Mouse (Mus musculus): ENCODE results near the gene Tmem221.

Tmem221 gene

DNA sequence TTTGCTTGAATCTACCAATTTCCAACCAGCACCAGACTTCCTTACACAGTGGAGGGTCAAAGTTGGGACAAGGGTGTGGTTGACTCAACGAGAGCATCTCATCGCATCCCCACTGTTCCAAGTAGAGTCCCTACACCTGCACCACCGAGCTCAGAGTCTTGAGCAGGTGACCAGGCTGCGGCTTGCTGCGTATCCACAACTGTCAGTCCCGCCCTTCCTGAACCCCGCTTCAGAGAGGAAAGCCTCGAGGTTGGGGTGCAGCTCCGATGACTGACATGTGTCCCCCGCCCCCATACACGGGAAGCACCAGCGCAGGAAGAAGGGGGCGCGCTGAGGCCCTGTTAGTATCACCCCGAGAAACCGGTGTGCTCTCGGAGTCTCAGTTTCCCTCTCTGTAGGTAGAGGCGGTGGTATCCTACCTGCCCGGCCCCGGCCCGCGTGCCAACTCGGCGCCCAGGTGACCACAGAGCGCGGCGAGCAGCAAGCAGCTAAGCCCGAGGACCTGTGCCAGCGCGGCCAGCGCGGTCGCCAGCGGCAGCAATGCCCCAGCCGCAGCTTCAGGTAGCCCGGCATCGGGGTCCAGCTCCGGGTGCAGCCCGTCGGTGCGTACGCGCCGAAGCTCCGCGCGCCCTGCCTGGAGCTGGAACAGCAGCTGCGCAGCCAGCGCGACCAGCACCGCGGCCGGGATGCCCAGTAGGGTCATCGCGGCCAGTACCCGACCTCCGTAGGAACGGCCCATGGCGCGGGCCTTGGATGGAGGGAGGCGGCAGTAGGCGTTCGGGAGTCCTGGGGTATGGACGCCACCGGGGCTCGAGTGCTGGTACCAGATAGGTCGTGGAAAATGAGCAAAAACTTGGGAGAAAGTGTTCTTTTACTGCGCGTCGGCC is at the start of gene Tmem221:
TSS of gene Tmem221 (minus strand) at position 801 of the 887 bp plus-strand sequence.
- no peak for DNase-seq (ENCODE audit: low read depth)

DNA sequence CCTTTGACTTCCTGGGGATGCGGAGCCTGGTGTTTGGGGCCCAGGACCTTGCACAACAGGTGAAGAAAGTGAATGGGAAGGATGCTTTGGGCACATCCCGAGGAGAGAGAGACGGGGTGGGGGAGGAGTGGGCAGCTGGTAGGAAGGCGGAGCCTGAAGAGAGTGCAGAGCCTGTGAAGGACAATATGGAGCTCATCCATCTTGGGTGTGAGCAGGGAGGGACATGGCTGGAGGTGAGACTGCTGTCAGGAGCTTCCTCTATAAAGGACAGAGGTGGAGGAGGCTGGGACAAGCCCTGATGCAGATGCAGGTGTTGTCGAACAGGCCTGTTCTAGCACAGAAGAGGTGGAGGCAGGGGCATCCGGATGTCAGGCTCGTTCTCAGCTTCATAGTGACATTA is 45.4 kb upstream of the Tmem221 start:
- DNase-seq (ENCODE audit: low read depth), result no peak

- peak; percentile 28 for DNase-seq (ENCODE audit: low read depth)
Observed at GRCm38 (mm10) chr8:71602666-71603334, 44.1 kb upstream of the Tmem221 start.

- no peak for DNase-seq (ENCODE audit: low read depth)
Observed at GRCm38 (mm10) chr8:71601939-71602665, 43.4 kb upstream of the Tmem221 start.

DNA sequence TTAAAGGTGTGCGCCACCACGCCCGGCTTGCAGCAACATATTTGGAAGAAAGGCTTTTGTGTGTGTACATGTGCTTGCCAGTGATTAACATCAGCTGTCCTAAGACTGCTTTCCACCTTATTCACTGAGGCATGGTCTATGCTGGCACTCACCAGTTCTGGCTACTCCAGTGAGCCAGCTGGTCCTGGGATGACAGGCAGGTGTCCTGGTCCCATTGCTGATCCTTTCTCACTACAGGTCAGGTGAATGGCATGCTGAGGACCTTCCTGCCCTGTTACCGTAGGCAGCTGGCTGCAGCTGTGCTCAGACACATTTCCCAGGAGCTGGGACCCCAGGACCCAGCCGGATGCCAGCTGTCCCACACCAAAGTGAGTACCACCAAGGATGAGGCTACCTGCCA is 40.2 kb upstream of the Tmem221 start:
- DNase-seq (ENCODE audit: low read depth), result no peak

DNA sequence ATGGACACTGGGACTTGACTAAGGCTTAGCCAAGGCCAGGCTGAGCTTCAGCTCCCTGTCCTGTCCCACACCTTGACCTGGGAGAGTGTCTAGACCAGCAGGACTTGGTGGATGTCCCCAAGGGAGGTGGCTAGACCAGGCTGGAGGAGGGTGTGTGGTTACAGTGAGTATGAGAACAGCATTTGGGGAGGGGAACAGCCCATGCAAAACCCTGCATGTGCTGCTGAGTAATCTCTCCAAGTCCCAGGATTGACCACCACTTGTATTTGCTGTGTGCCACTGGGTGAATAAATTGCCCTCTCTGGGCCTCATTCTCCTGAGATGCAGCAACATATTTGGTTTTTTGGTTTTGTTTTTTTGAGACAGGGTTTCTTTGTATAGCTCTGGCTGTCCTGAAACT is 39.7 kb upstream of the Tmem221 start:
- DNase-seq (ENCODE audit: low read depth), result no peak

GRCm38 (mm10) chr8:71597451-71597850 is 38.8 kb upstream of the Tmem221 start, which contains the start of gene Fam129c:
TSS of gene Fam129c (plus strand) at chr8:71597648.
- no peak for DNase-seq (ENCODE audit: low read depth)

GRCm38 (mm10) chr8:71596798-71597197 is 38.1 kb upstream of the Tmem221 start:
- DNase-seq (ENCODE audit: low read depth), result no peak

GRCm38 (mm10) chr8:71596384-71596783 is 37.7 kb upstream of the Tmem221 start:
- no peak for DNase-seq (ENCODE audit: low read depth)

DNA sequence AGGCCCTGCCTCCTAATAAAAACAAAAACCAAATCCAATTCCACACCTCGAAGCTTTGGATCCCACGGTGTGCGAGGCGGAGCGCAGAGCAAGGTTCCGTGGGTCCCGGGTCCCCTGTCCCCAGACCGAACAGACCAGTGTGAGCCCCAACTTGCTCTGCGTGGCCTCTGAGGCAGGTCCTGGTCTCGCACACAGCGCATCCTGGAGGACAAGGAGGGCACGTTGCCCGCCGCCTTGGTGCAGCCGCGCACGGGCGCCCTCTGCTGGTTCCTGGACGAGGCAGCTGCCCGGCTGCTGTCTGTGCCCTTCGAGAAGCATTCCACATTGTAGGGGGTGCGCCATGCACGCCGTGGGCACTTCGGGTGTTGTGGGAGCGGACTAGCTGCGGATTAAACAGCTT is 37.2 kb upstream of the Tmem221 start:
- DNase-seq (ENCODE audit: low read depth), result no peak

GRCm38 (mm10) chr8:71594324-71594722 is 35.7 kb upstream of the Tmem221 start:
- no peak for DNase-seq (ENCODE audit: low read depth)

- no peak for DNase-seq (ENCODE audit: low read depth)
Observed at GRCm38 (mm10) chr8:71593556-71594323, 35.1 kb upstream of the Tmem221 start.

- no peak for DNase-seq (ENCODE audit: low read depth)
Observed at GRCm38 (mm10) chr8:71592374-71593170, 33.9 kb upstream of the Tmem221 start.

DNA sequence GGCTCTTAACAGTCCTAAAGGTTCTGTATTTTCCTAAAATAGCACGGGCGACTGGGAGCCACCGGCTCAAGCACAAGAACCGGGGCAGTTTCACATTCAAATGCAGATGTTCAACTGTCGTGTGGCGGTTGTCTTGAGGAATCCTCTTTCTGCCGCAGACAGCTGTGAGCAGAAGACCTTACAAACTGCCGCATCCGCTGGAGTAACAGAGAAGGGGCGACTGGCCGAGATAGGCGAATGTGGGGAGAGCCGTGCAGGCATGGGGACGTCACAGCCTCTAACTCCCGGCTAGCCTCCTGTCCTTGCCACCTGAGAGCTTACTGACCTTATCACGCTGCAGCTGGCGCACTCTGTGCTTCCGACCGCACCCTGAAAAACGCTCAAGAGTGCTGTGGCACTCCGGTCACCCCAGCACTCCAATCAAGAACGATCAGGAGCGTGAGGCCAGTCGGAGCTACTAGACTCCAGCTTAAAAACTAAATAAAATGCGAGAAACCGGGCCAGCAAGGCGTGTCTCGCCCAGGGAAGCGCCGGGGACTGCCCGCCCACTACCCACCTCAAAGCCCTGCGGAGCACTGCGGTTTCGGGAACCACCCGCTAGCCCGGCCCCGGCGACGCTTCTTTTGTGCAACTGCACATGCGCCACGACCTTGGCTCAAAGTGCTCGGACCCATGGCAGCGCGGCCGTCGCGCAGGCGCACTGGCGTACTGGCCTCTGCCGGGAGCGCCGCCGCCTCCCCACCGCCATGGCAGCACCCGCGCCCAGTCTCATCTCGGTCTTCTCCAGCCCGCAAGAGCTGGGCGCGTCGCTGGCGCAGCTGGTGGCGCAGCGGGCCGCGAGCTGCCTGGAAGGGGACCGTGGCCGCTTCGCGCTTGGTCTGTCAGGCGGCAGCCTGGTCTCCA is 33.1 kb upstream of the Tmem221 start, which contains the start of gene Pgls:
TSS of gene Pgls (plus strand) at position 706 of the 903 bp plus-strand sequence.
- DNase-seq (ENCODE audit: low read depth), result peak; percentile 73

- no peak for DNase-seq (ENCODE audit: low read depth)
Observed at GRCm38 (mm10) chr8:71591017-71591416, 32.3 kb upstream of the Tmem221 start.

DNA sequence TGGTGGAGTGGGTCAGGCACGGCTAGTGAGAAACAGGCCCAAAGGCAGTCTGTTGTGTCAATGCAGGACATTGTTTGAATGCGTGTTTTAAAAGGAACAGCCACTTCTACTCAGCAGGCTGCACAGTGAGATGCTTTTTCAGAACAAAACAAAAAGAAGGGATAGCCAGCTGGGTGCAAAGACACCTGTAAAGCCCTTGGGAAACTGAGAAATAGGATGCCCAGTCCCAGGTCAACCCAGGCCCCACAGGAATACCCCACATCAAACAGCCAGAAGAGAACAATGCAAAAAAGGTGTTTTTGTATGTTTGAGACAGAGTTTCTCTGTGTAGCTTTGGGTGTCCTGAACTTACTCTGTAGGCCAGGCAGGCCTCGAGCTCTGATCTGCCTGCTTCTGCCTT is 30.1 kb upstream of the Tmem221 start:
- no peak for DNase-seq (ENCODE audit: low read depth)

DNA sequence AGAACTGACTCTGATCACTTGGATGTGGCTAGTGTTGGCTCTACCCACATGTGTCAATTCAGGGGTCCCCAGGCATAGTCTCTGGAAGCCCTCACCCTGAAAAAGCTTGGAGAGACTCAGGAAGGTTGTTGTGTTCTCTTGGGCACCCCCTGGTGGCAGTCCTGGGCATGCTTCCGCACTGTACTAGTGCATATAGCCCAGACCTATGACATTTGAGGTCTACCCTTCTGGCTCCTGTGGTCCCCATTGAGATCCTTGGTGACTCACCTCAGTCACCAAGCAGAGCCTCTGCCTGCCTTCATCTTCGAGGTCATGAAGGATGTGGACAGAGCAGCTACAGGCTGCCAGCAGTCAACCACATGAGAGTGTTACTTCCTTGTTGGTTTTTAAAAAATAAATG is 28.2 kb upstream of the Tmem221 start:
- no peak for DNase-seq (ENCODE audit: low read depth)

DNA sequence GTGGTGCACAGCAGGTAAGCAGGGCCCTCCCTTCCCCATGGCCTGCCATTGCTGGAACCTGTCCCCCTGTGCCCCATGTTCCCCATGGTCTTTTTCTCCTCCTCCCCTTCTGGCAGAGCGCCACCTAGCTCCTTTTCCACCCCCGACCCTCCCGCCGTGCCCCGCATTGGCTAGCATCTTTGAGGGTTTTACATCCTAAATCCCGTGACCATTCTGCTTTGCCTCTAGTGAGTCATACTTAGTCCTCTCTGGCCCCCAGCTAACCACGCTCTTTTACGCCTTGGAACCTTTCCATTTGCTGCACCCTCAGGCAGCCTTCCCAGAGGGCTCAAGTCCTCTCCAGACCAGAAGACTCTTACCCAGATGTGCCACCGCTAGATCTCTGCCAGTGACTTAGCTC is 21.5 kb upstream of the Tmem221 start:
- peak; percentile 49 for DNase-seq (ENCODE audit: low read depth)

DNA sequence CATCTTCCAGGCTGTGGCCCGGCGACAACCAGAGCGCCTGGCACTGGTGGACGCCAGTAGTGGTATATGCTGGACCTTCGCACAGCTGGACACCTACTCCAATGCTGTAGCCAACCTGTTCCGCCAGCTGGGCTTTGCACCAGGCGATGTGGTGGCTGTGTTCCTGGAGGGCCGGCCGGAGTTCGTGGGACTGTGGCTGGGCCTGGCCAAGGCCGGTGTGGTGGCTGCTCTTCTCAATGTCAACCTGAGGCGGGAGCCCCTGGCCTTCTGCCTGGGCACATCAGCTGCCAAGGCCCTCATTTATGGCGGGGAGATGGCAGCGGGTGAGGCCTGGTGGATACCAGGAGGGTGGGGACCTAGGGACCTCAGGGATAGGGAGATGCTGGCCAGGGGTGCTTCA is 20.8 kb upstream of the Tmem221 start:
- DNase-seq (ENCODE audit: low read depth), result no peak

DNA sequence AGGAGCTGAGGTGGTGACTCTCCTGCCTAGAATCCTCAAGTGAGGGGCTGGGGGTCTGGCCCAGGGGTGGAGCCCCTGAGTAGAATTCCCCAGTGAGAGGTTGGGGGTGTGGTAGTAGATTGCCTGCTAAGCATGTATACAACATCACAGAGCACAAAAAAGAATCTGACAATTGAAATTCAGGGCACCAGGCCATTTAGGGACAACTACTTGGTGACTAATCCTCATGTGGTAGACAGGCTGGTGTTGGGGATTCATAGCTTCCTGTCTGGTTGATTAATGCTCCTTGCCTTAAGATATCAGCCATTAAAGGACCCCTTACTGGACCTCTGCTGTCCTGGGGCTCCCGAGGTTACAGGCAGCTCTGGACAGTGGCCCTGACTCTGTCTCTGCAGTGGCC is 20.3 kb upstream of the Tmem221 start:
- DNase-seq (ENCODE audit: low read depth), result no peak
